Mouse (Mus musculus) liver, embryonic 16.5 days (tissue): Measurements from ENCODE around the gene Rps27rt. TPM values are rescaled to one million over a fixed set of nuclear protein-coding genes. Genes with fewer than 3 reads are reported as not detected.
"Not testable (repeated sequence)": the region's sequence is repeated elsewhere in the genome, so short reads cannot be mapped to it uniquely, and the experiment has no call there.

ENCODE experiments used
- ATAC-seq: fragments of 200-750 bp; cut with Nextera tagmentation; 2 replicates; pipeline ENCODE4 v1.8.0; 2017; ENCODE audit warnings: low read depth, mild to moderate bottlenecking, moderate number of reproducible peaks, moderate library complexity
- H3K27ac ChIP-seq: fragments of 300-500 bp; sonication (generic); 2 replicates; pipeline ENCODE4 v1.5.1; 2014; ENCODE audit warnings: mild to moderate bottlenecking, low read length
- H3K27me3 ChIP-seq: fragments of 300-500 bp; sonication (generic); 2 replicates; pipeline ENCODE4 v1.6.1; 2014; ENCODE audit warnings: low read depth, low read length, mixed read lengths; ENCODE audit not compliant: control insufficient read depth, insufficient read depth
- H3K36me3 ChIP-seq: fragments of 300-500 bp; sonication (generic); 2 replicates; pipeline ENCODE4 v1.6.1; 2014; ENCODE audit warnings: mild to moderate bottlenecking; ENCODE audit not compliant: control insufficient read depth, insufficient read depth
- H3K4me1 ChIP-seq: fragments of 300-500 bp; sonication (generic); 2 replicates; pipeline ENCODE4 v1.6.1; 2014; ENCODE audit warnings: low read depth, low read length, mixed read lengths; ENCODE audit not compliant: control insufficient read depth
- H3K4me2 ChIP-seq: fragments of 300-500 bp; sonication (generic); 2 replicates; pipeline ENCODE4 v1.6.1; 2014; ENCODE audit warnings: low read depth, low read length, mixed read lengths
- H3K4me3 ChIP-seq: fragments of 300-500 bp; sonication (generic); 2 replicates; pipeline ENCODE4 v1.5.1; 2014; ENCODE audit warnings: low read depth, mild to moderate bottlenecking, low read length
- H3K9ac ChIP-seq: fragments of 300-500 bp; sonication (generic); 2 replicates; pipeline ENCODE4 v1.6.1; 2014; ENCODE audit warnings: low read depth, low read length
- H3K9me3 ChIP-seq: fragments of 300-500 bp; sonication (generic); replicated peaks from 2 replicates; pipeline ENCODE4 v1.6.1; 2016; ENCODE audit warnings: low read length; ENCODE audit not compliant: control insufficient read depth
- WGBS: fragments of 180-500 bp; shearing (Covaris S2); extraction: QIAGEN DNeasy Blood & Tissue Kit; methylation state at CpG from one replicate; pipeline ENCODE4 v1.1.7; 2014; ENCODE audit not compliant: insufficient replicate concordance; 5-methylcytosine and 5-hydroxymethylcytosine counted together
- polyA plus RNA-seq: library from polyadenylated mRNA; unstranded; fragments of >200 nt; fragmentation: Nextera tagmentation; extraction: Ambion mirVana; gene quantifications from 2 replicates; pipeline ENCODE4 v1.2.1, GENCODE M21; 2015

The Rps27rt gene
- polyA plus RNA-seq: 96.9 and 142 TPM in 2 replicates

GRCm38 (mm10) chr9:114982689-114983360 lies at the start of gene Rps27rt:
TSS of gene Rps27rt (minus strand) at chr9:114982739.
- H3K4me1 ChIP-seq: no peaks in the 10 kb centered on the region
- H3K27me3 ChIP-seq: peaks cover 31% of the 10 kb centered on the region
- no peak within 1 kb of the TSS for H3K4me2 ChIP-seq
- H3K9me3 ChIP-seq: no peaks in the 10 kb centered on the region
- no peak within 1 kb of the TSS for H3K27ac ChIP-seq
- ATAC-seq: no peak
- no peak within 1 kb of the TSS for H3K9ac ChIP-seq
- H3K36me3 ChIP-seq: no peaks in the 10 kb centered on the region
- 71% methylated on average over 16 of the region's 16 CpGs for WGBS
- H3K4me3 ChIP-seq: no peak within 1 kb of the TSS

- 75% methylated on average over 1 of the region's 1 CpGs for WGBS
- H3K4me3 ChIP-seq, H3K27me3 ChIP-seq, H3K9me3 ChIP-seq, H3K4me2 ChIP-seq, H3K27ac ChIP-seq, H3K9ac ChIP-seq, ATAC-seq, H3K4me1 ChIP-seq, H3K36me3 ChIP-seq: not testable (repeated sequence)
Measured at GRCm38 (mm10) chr9:115031046-115031445, 48.5 kb upstream of the Rps27rt start.

DNA sequence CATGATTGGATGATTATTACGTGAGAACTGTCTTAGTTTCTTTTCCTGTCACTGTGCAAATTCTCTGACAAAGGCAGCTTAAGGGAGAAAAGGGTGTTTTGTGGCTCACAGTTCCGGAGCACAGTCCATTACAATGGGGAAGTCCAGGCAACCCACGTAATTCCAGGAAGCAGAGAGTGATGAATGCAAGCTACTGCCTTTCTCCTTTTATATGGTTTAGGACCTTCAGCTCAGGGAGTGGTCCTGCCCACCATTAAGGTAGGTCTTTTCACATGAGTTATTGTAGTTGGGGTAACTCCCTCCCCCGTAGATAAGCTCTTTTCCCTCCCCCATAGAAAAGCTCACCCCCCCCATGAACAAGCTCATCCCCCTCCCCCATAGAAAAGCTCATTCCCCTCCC lies 48.0 kb upstream of the Rps27rt start:
- H3K4me3 ChIP-seq: no peak overlapping the region
- H3K36me3 ChIP-seq: no peaks in the 10 kb centered on the region
- H3K4me1 ChIP-seq: no peaks in the 10 kb centered on the region
- no peaks in the 10 kb centered on the region for H3K9me3 ChIP-seq
- H3K9ac ChIP-seq: no peak overlapping the region
- no peak for ATAC-seq
- WGBS: 51% methylated on average over 4 of the region's 4 CpGs
- H3K27ac ChIP-seq: no peak overlapping the region
- no peaks in the 10 kb centered on the region for H3K27me3 ChIP-seq
- no peak overlapping the region for H3K4me2 ChIP-seq

GRCm38 (mm10) chr9:115029307-115029706 lies 46.8 kb upstream of the Rps27rt start:
- no peak for ATAC-seq
- no peak overlapping the region for H3K27ac ChIP-seq
- WGBS: 43% methylated on average over 3 of the region's 3 CpGs

GRCm38 (mm10) chr9:115023708-115024383 lies 41.3 kb upstream of the Rps27rt start:
- no peaks in the 10 kb centered on the region for H3K36me3 ChIP-seq
- H3K4me2 ChIP-seq: no peak overlapping the region
- no peak overlapping the region for H3K9ac ChIP-seq
- ATAC-seq: no peak
- no peak overlapping the region for H3K27ac ChIP-seq
- H3K9me3 ChIP-seq: no peaks in the 10 kb centered on the region
- no peak overlapping the region for H3K4me3 ChIP-seq
- 71% methylated on average over 10 of the region's 10 CpGs for WGBS
- H3K27me3 ChIP-seq: no peaks in the 10 kb centered on the region
- H3K4me1 ChIP-seq: no peaks in the 10 kb centered on the region

More at GRCm38 (mm10) chr9:115029307-115029706, 46.8 kb upstream of the Rps27rt start:
- no peaks in the 10 kb centered on the region for H3K4me1 ChIP-seq
- no peaks in the 10 kb centered on the region for H3K36me3 ChIP-seq
- no peak overlapping the region for H3K4me2 ChIP-seq
- no peak overlapping the region for H3K4me3 ChIP-seq
- H3K9ac ChIP-seq: no peak overlapping the region
- H3K27me3 ChIP-seq: no peaks in the 10 kb centered on the region
- no peaks in the 10 kb centered on the region for H3K9me3 ChIP-seq

DNA sequence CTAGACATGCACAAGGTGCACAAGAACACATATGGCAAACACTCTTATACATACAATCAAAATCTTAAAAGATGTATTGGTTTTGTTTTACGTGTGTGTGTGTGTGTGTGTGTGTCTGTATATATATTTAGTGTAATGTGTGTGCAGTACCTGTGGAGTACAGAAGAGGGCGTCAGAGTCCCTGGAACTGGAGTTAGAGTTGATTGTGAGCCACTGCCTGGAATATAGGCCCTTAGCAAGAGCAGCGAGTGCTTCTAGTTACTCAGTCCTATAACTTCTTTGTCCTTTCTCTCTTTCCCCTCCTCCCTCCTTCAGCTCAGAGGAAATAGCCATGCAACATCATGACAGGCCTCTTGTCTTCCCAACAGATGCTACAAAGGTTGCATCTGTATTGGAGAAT lies 40.6 kb upstream of the Rps27rt start:
- Histone ChIP-seq H3K27ac (no peak overlapping the region), H3K9me3 (no peaks in the 10 kb centered on the region), H3K4me3 (no peak overlapping the region), H3K27me3 (no peaks in the 10 kb centered on the region), H3K9ac (no peak overlapping the region), H3K4me1 (no peaks in the 10 kb centered on the region), H3K36me3 (no peaks in the 10 kb centered on the region), H3K4me2 (no peak overlapping the region)
- 56% methylated on average over 3 of the region's 3 CpGs for WGBS
- ATAC-seq: no peak

DNA sequence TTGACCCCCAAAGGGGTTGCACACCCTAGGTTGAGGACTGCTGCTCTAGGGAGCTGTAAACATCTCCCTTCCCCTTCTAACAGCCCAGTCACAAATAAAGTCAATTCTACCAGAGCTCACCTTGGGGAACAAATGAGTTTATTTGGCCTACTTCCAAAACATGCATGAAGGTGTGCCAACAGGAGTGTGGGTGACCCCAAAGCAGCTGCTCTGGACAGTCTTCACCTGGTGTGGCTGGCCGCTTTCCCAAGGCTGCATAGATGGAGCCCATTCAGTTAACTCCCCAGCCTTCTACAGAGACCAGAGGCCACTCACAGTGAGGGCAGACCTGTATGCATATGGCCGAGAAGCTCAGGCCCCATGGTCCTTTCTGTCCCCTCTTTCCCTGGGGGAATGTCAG lies 38.9 kb upstream of the Rps27rt start:
- no peaks in the 10 kb centered on the region for H3K27me3 ChIP-seq
- no peaks in the 10 kb centered on the region for H3K36me3 ChIP-seq
- H3K9me3 ChIP-seq: no peaks in the 10 kb centered on the region
- ATAC-seq: no peak
- WGBS: 62% methylated on average over 2 of the region's 2 CpGs
- no peak overlapping the region for H3K9ac ChIP-seq
- no peak overlapping the region for H3K4me3 ChIP-seq
- H3K27ac ChIP-seq: no peak overlapping the region
- no peaks in the 10 kb centered on the region for H3K4me1 ChIP-seq
- H3K4me2 ChIP-seq: no peak overlapping the region

GRCm38 (mm10) chr9:115020141-115020540 lies 37.6 kb upstream of the Rps27rt start:
- Histone ChIP-seq H3K9ac (no peak overlapping the region), H3K4me2 (no peak overlapping the region), H3K4me3 (no peak overlapping the region), H3K27me3 (no peaks in the 10 kb centered on the region), H3K4me1 (no peaks in the 10 kb centered on the region), H3K9me3 (no peaks in the 10 kb centered on the region), H3K36me3 (no peaks in the 10 kb centered on the region), H3K27ac (no peak overlapping the region)
- WGBS: 66% methylated on average over 7 of the region's 7 CpGs
- no peak for ATAC-seq

DNA sequence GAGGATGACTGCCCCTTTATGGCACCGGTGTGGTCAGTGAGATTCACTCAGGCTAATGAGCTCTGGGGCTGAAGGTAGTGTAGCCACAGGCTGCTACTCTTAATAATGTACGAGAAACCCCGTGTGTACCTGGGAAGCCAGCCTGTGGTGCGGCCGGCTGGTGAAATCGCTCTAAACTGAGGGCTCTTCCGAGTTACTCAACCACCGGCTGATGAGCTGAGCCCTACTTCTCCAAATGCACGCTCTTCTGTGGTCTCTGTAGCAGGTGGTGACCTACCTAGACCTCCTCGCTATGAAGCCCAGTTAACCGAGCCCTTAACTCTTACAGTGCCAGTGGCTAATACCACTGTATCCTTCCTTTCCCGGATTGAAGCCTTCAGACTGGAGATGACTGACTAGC lies 29.8 kb upstream of the Rps27rt start:
- ATAC-seq: no peak

More for the DNA sequence above, 29.8 kb upstream of the Rps27rt start:
- WGBS: 42% methylated on average over 12 of the region's 12 CpGs
- Histone ChIP-seq H3K9ac (no peak overlapping the region), H3K4me3 (no peak overlapping the region), H3K36me3 (no peaks in the 10 kb centered on the region), H3K27me3 (no peaks in the 10 kb centered on the region), H3K9me3 (0 out of 2 replicates have a peak, but pooled peaks cover 2% of the 10 kb centered on the region), H3K27ac (no peak overlapping the region), H3K4me2 (no peak overlapping the region), H3K4me1 (no peaks in the 10 kb centered on the region)
